Mouse (Mus musculus) R1 (cell line): ENCODE results near the gene Cacnb4.

Experiments used
- DNase-seq: peaks from one replicate; pipeline ENCODE4 v3.0.0-alpha.2; 2018; ENCODE audit warnings: low read depth, low spot score

Gene Cacnb4

GRCm38 (mm10) chr2:52423611-52424247 lies 252.9 kb downstream of the Cacnb4 start:
- no peak for DNase-seq

GRCm38 (mm10) chr2:52422871-52423610 lies 253.6 kb downstream of the Cacnb4 start:
- DNase-seq = no peak

- DNase-seq = no peak
These were observed 255.4 kb downstream of the Cacnb4 start for GRCm38 (mm10) chr2:52421197-52421596.

- no peak for DNase-seq
These were observed 256.5 kb downstream of the Cacnb4 start for GRCm38 (mm10) chr2:52420001-52420710.

- no peak for DNase-seq
These were observed 257.3 kb downstream of the Cacnb4 start for GRCm38 (mm10) chr2:52419295-52419694.

- DNase-seq = no peak
These were observed 264.1 kb downstream of the Cacnb4 start for GRCm38 (mm10) chr2:52412524-52413037.

- DNase-seq = peak; percentile 17
These were observed 270.2 kb downstream of the Cacnb4 start for GRCm38 (mm10) chr2:52406480-52406879.

- DNase-seq = no peak
These were observed 271.4 kb downstream of the Cacnb4 start for GRCm38 (mm10) chr2:52405238-52405637.

GRCm38 (mm10) chr2:52394529-52394928 lies 282.1 kb downstream of the Cacnb4 start:
- no peak for DNase-seq

GRCm38 (mm10) chr2:52390415-52390975 lies 286.1 kb downstream of the Cacnb4 start:
- no peak for DNase-seq

GRCm38 (mm10) chr2:52389975-52390374 lies 286.7 kb downstream of the Cacnb4 start:
- DNase-seq = no peak

- no peak for DNase-seq
These were observed 290.2 kb downstream of the Cacnb4 start for GRCm38 (mm10) chr2:52386451-52386850.

- no peak for DNase-seq
These were observed 290.6 kb downstream of the Cacnb4 start for GRCm38 (mm10) chr2:52386037-52386436.

- peak; percentile 48 for DNase-seq
These were observed 297.8 kb downstream of the Cacnb4 start for GRCm38 (mm10) chr2:52378848-52379261.

GRCm38 (mm10) chr2:52378448-52378804 lies 298.2 kb downstream of the Cacnb4 start, which contains the start of gene Neb:
TSS of gene Neb (minus strand) at chr2:52378474.
- DNase-seq = peak; percentile 83
